Comparison of ENCODE assay signal across 8 mouse cellular contexts in genomic region chr14:18678121-18678836, GRCm38 (mm10).
DNase-seq lines count a peak whose midpoint lies in the region; ATAC-seq and TF ChIP-seq lines count a peak whose summit lies in the region.
"Had no signal": no experiment of that assay in that cellular context is flagged by ENCODE, and none has a peak within 500 bp of the region (broad histone marks: within the 10 kb centered on the region; RNA-seq: fewer than 3 reads in every experiment).

No protein-coding gene starts in this region.

- CTCF ChIA-PET in Patski (lab: Charles Lee) = no interaction called here

- ATAC-seq in Patski = peak; percentile 67

- no peaks in the 10 kb centered on the region for H3K27me3 ChIP-seq in Patski
- H3K27me3 ChIP-seq: embryonic facial prominence, embryonic 15.5 days had no signal

- in situ Hi-C loops in Patski (cut with MboI; ENCODE audit: low pct_unique_long_range_greater_than_20kb) = no loop called here

- DNase-seq in MN1 (ENCODE audit: low spot score) = peak; percentile 47
- no peak for DNase-seq in Patski (ENCODE audit: low read depth, low spot score)
- peak; percentile 21 to 26 for DNase-seq in gastrocnemius, adult 8-10 months (ENCODE audit: low spot score in 2 of 2)
- peak; percentile 41 to 59 for DNase-seq in kidney, postnatal 36 days
- DNase-seq in embryo, embryonic 10.5 days (ENCODE audit: low spot score) = no peak
- DNase-seq in layer of hippocampus, adult 8-10 months (ENCODE audit: low spot score in 2 of 2) = no peak
- no peak for DNase-seq in spleen, postnatal 10 days (ENCODE audit: low spot score in 2 of 2)

- TF ChIP-seq CTCF in Patski (IDR thresholded peaks at IDR 0.05) = no peak

- POLR2A ChIA-PET in Patski (lab: Charles Lee) = no interaction called here

Comparison
In these comparisons a context has a peak if more than half of its experiments do, and no peak if none do; other contexts are left out.
1. DNase-seq: peak in MN1 (single experiment), gastrocnemius, adult 8-10 months (2 of 2) and kidney, postnatal 36 days (2 of 2); none in Patski (single experiment), embryo, embryonic 10.5 days (single experiment), layer of hippocampus, adult 8-10 months (0 of 2) and spleen, postnatal 10 days (0 of 2).